Mouse (Mus musculus): ENCODE measurements around the gene Rab11a. TPM values are rescaled to one million over a fixed set of nuclear protein-coding genes. Genes with fewer than 3 reads are reported as not detected.

The Rab11a gene
- 100 to 1,000 TPM; 237 to 269 (median 250) TPM for total RNA-seq (2022)

- peak; percentile 94 for DNase-seq (ENCODE audit: low spot score in 2 of 2)
Measured at GRCm38 (mm10) chr9:64737406-64738201, at the start of gene Rab11a. Rab11a (minus strand) TSS chr9:64737758.

GRCm38 (mm10) chr9:64786216-64786905, 48.8 kb upstream of the Rab11a start:
- DNase-seq (ENCODE audit: low spot score in 2 of 2) = no peak

GRCm38 (mm10) chr9:64784841-64785240, 47.3 kb upstream of the Rab11a start:
- DNase-seq (ENCODE audit: low spot score in 2 of 2) = no peak

GRCm38 (mm10) chr9:64783511-64783910, 46.0 kb upstream of the Rab11a start:
- DNase-seq (ENCODE audit: low spot score in 2 of 2) = no peak

- no peak for DNase-seq (ENCODE audit: low spot score in 2 of 2)
Measured at GRCm38 (mm10) chr9:64779628-64780027, 42.1 kb upstream of the Rab11a start.

GRCm38 (mm10) chr9:64778151-64778550, 40.6 kb upstream of the Rab11a start:
- no peak for DNase-seq (ENCODE audit: low spot score in 2 of 2)

GRCm38 (mm10) chr9:64777441-64777987, 40.0 kb upstream of the Rab11a start:
- DNase-seq (ENCODE audit: low spot score in 2 of 2) = no peak

GRCm38 (mm10) chr9:64775491-64775890, 37.9 kb upstream of the Rab11a start:
- DNase-seq (ENCODE audit: low spot score in 2 of 2) = no peak

- DNase-seq (ENCODE audit: low spot score in 2 of 2) = no peak
Measured at GRCm38 (mm10) chr9:64774883-64775282, 37.3 kb upstream of the Rab11a start.

- no peak for DNase-seq (ENCODE audit: low spot score in 2 of 2)
Measured at GRCm38 (mm10) chr9:64774411-64774811, 36.9 kb upstream of the Rab11a start.

GRCm38 (mm10) chr9:64773936-64774335, 36.4 kb upstream of the Rab11a start:
- no peak for DNase-seq (ENCODE audit: low spot score in 2 of 2)

GRCm38 (mm10) chr9:64773254-64773653, 35.7 kb upstream of the Rab11a start:
- no peak for DNase-seq (ENCODE audit: low spot score in 2 of 2)

- DNase-seq (ENCODE audit: low spot score in 2 of 2) = peak in 1 of 2 experiments; percentile 45
Measured at GRCm38 (mm10) chr9:64771236-64771635, 33.7 kb upstream of the Rab11a start.

- no peak for DNase-seq (ENCODE audit: low spot score in 2 of 2)
Measured at GRCm38 (mm10) chr9:64770411-64770849, 32.9 kb upstream of the Rab11a start.

GRCm38 (mm10) chr9:64769911-64770310, 32.4 kb upstream of the Rab11a start:
- no peak for DNase-seq (ENCODE audit: low spot score in 2 of 2)

GRCm38 (mm10) chr9:64769066-64769695, 31.6 kb upstream of the Rab11a start:
- DNase-seq (ENCODE audit: low spot score in 2 of 2) = no peak

GRCm38 (mm10) chr9:64767796-64768195, 30.2 kb upstream of the Rab11a start:
- DNase-seq (ENCODE audit: low spot score in 2 of 2) = no peak

- DNase-seq (ENCODE audit: low spot score in 2 of 2) = no peak
Measured at GRCm38 (mm10) chr9:64766136-64766535, 28.6 kb upstream of the Rab11a start.

GRCm38 (mm10) chr9:64764824-64765223, 27.3 kb upstream of the Rab11a start:
- DNase-seq (ENCODE audit: low spot score in 2 of 2) = no peak

GRCm38 (mm10) chr9:64758052-64758451, 20.5 kb upstream of the Rab11a start:
- no peak for DNase-seq (ENCODE audit: low spot score in 2 of 2)

- no peak for DNase-seq (ENCODE audit: low spot score in 2 of 2)
Measured at GRCm38 (mm10) chr9:64752575-64752974, 15.0 kb upstream of the Rab11a start.

- DNase-seq (ENCODE audit: low spot score in 2 of 2) = no peak
Measured at GRCm38 (mm10) chr9:64749314-64749713, 11.8 kb upstream of the Rab11a start.
